Mouse (Mus musculus) CH12.LX (cell line): ENCODE results near the gene Usp36.

Experiments
- CTCF ChIP-seq, 2 experiments: IDR thresholded peaks in 1 of 2; conservative IDR thresholded peaks in 1 of 2; 2 replicates each; pipeline ENCODE4 v1.5.1; 2011 to 2012; ENCODE audit warnings: low read depth in 2 of 2, low read length in 2 of 2, improper control_type of control experiment in 1 of 2, inconsistent platforms in 1 of 2, mild to moderate bottlenecking in 1 of 2, moderate library complexity in 1 of 2
- ELF1 ChIP-seq: IDR thresholded peaks from 2 replicates; pipeline ENCODE4 v1.6.1; 2014; ENCODE audit warnings: low read depth, mild to moderate bottlenecking, inconsistent platforms, low read length, improper control_type of control experiment
- EP300 ChIP-seq: IDR thresholded peaks from 2 replicates; pipeline ENCODE4 v1.6.1; 2011; ENCODE audit warnings: low read length, improper control_type of control experiment
- HCFC1 ChIP-seq: IDR thresholded peaks from 2 replicates; pipeline ENCODE4 v1.6.1; 2012; ENCODE audit warnings: low read depth, mild to moderate bottlenecking, inconsistent platforms, low read length, improper control_type of control experiment
- MAX ChIP-seq: IDR thresholded peaks from 2 replicates; pipeline ENCODE4 v1.6.1; 2011; ENCODE audit warnings: low read length, improper control_type of control experiment
- POLR2A ChIP-seq: IDR thresholded peaks from 2 replicates; pipeline ENCODE4 v1.6.1; 2011; ENCODE audit warnings: low read depth, mild to moderate bottlenecking, improper control_type of control experiment, low read length
- RCOR1 ChIP-seq: conservative IDR thresholded peaks from 2 replicates; pipeline ENCODE4 v1.6.1; 2012; ENCODE audit warnings: low read depth, mild to moderate bottlenecking, inconsistent platforms, low read length, improper control_type of control experiment
- SMC3 ChIP-seq: IDR thresholded peaks from 2 replicates; pipeline ENCODE4 v1.6.1; 2011; ENCODE audit warnings: low read depth, low read length, improper control_type of control experiment
- UBTF ChIP-seq: IDR thresholded peaks from 2 replicates; pipeline ENCODE4 v1.6.1; 2012; ENCODE audit warnings: low read depth, mild to moderate bottlenecking, inconsistent platforms, low read length, improper control_type of control experiment, moderate library complexity
- ZMIZ1 ChIP-seq: IDR thresholded peaks from 2 replicates; pipeline ENCODE4 v1.6.1; 2012; ENCODE audit warnings: low read depth, mild to moderate bottlenecking, inconsistent platforms, low read length, improper control_type of control experiment
- ZNF384 ChIP-seq: IDR thresholded peaks from 2 replicates; pipeline ENCODE4 v1.6.1; 2012; ENCODE audit warnings: low read depth, low read length, improper control_type of control experiment, inconsistent platforms

- TF ChIP-seq ZNF384 (no peak), CTCF (conservative IDR thresholded peaks at IDR 0.05 in 1 of 2, IDR thresholded peaks at IDR 0.05 in 1 of 2; ENCODE audit: low read depth in 2 of 2, low read length in 2 of 2) (peak; percentile 72 to 93), POLR2A (no peak), ZMIZ1 (no peak), SMC3 (peak; percentile 92), EP300 (no peak), HCFC1 (no peak), RCOR1 (no peak), UBTF (no peak), ELF1 (no peak), MAX (peak; percentile 67)
Measured at GRCm38 (mm10) chr11:118318678-118319077, 28.6 kb upstream of the Usp36 start.
